Mouse (Mus musculus): Measurements from ENCODE around the gene Chsy1.
A peak's percentile ranks its signal among the peaks of the same experiment; 100 is the strongest.

Gene Chsy1

DNA sequence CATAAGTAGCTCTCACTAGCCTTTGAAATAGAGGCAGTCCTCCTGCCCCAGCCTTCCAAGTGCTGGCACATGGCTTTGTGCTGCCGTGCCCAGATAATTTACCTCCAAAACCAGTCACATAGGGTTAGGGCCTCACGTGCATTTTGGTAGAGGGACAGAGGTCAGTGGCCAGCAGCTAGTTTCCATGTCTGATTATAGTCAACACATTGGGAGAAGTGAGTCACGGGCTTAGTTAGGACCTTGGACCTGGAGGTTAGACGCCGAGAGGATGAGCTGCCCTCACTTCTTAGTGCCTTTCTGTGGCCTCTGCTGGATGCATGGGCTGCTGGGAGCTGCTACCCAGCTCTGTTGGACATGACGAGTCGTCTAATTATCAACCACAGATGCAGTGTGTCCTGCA lies 107.7 kb downstream of the Chsy1 start:
- DNase-seq: no peak

DNA sequence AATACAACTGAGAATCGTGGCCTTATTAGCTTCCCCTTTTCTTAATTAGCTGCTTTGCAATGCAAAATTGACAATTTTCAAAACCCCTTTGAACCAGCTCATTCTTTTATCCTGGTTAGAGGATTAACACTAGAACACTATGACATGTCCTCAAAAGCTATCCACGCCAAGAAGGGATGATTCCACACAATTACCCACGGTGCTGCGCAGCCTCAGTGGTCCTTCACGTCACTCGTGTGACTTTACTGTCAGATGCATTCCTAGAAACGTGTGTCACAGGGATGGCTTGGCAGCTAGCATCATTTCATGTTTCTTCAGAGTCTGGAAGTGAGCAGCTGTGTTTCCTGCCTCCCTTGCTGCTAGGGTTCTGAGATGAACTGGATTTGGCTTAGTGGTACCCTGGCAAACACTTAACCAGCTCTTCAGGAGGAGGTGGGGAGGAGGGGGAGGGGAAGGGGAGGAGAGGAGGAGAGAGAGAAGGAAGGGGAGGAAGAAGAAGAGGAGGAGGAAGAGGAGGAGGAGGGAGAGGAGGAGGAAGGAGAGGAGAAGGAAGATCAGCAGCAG lies 108.3 kb downstream of the Chsy1 start:
- DNase-seq: no peak

DNA sequence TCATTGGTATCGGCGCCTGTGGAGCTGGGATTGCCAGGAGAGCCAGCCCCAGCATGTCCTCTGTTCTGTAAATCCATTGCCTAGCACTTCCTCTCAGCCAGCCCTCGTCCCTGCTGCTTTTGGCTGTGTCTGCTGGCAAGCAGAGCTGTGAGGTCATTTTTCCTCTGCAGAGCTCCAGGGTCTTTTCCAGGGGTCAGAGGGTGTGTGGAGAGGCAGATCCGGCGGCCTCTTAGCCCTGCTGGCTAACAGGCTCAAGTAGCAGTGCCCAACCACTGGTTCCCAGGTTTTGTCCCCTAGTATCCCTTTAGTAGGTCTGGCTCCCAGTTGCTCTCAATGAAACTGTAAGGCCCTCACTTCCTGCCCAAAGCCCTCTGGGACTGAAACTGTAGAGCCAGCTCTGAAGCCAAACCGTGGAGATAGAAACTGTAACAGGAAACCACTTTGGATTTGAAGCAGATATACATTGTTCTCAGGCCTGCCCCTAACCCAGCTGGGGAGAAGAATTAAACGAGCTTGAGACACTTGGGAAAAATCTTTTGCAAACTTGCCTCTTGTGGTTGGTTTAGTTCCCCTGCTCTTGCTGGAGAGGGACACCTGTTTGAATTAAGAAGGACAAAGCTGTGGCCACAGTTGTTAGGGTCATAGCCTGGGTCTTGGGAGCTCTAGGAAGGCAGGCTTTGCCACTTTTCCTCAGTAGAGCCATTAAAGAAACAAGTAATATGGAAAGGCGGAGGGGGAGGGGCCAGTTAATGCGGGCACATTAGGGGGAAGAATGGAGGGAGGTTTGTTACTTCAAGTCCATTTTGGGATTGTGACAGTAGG lies 109.1 kb downstream of the Chsy1 start:
- peak; percentile 71 for DNase-seq

DNA sequence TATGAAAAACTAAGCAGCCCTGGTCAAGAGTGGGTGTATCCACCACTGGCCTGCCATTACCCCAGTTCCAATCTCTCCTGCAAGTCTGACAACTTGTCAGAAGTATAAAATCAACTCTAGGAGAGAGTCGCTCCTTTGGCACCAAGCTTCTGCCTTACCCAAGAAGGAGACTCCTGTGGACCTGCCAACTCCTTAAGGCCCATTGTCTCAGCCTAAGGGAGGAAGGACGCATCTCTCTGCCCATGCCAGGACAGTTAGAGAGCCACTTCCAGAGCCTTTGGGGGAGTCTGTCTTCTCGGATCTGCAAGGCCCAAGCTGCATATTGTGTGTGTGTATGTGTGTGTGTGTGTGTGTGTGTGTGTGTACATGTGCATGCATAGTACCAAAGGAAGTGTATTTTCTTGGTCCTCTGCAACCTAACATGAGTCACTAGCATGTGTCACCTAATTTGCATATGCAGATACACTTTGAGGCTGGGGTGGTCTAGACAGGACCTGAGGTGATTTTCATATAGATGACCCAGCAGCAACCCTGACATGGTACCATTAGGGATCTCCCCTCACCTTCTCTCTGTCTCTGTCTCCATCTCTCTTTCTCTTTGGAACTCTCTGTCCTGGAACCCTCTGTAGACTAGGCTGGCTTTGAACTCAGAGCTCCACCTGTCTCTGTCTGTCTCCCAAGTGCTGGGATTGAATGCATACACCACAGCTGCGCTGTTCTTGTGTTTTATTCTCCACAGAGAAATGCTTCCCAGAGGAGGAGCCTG lies 109.9 kb downstream of the Chsy1 start:
- no peak for DNase-seq

DNA sequence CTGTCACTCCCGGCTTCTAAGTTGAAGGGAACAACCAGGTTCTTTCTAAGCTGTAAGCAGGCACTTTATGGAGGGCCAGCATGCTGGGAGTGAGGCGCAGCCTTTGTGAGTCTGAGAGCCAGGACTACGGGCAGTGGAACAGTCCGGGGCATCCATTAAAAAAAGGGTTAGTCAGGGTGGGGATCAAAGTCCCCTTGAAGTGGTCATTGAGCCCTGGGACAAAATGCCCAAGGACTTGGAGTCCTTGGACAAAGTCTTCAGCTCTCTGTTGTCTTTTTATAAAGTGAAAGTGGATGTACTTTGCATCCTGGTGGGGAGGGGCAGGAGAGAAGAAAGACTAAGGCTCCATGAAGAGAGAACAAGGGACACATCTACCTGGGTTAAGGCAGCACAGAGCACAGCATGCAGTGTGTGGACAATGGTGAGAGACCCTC lies 110.5 kb downstream of the Chsy1 start:
- DNase-seq: no peak

DNA sequence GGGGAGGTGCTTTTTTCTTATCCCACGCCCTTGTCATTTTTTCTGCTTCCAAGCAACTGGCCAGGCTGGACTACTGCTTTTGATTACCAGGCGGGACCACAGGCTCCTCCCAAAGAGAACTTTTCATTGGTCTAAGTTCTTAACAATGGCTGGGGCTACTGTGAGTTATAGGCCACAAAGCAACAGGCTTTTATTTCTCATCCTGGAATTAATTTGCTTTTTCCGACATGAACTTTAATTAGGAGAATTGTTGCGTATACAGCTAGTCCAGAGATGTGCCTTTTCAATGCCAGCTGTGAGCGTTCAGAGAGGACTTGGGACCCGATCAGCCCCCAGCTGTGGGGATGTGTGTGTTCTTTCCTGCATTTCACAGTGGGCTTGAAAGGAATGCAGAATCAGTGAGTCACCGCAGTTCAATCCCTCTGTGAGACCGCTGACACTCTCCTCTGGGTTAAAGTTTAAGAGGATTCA lies 113.3 kb downstream of the Chsy1 start:
- peak; percentile 66 for DNase-seq

Data from kidney, postnatal 10 days (tissue).